Mouse (Mus musculus) bone marrow, adult 2 months (tissue): Measurements from ENCODE around the gene Mapk10.

ENCODE experiments used
- CTCF ChIP-seq: fragments of 200-500 bp; IDR thresholded peaks from 2 replicates; pipeline ENCODE4 v1.5.1; 2011; ENCODE audit warnings: low read length, control low read depth; ENCODE audit not compliant: control insufficient read depth, insufficient read depth
- POLR2A ChIP-seq: fragments of 200-500 bp; IDR thresholded peaks from 2 replicates; pipeline ENCODE4 v1.6.1; 2011; ENCODE audit warnings: low read depth, mild to moderate bottlenecking, control low read depth, low read length, borderline replicate concordance; ENCODE audit not compliant: control insufficient read depth

GRCm38 (mm10) chr5:102997907-102998306 is 213.2 kb downstream of the Mapk10 start:
- no peak for TF ChIP-seq CTCF
- TF ChIP-seq POLR2A: no peak
